Comparison of ENCODE assay signal across 1 mouse cellular context in genomic region chr5:108726557-108727248, GRCm38 (mm10).
TF ChIP-seq lines count a peak whose summit lies in the region.

No protein-coding gene starts in this region.

TF ChIP-seq in CH12.LX, 34 proteins besides CTCF, POLR2A, EP300 and RAD21 (continued from another document):
- TF ChIP-seq MEF2A (IDR thresholded peaks at IDR 0.05; ENCODE audit: borderline replicate concordance, low read depth, low read length), result no peak
TF ChIP-seq in CH12.LX: peak in this region for 1.
